Mouse (Mus musculus) heart, adult 2 months (tissue): ENCODE results near the gene Mas1. TPM values are rescaled to one million over a fixed set of nuclear protein-coding genes. Genes with fewer than 3 reads are reported as not detected.

Experiments used
- DNase-seq, 2 experiments: peaks; one replicate each; pipeline ENCODE4 v3.0.0; 2021
- H3K27ac ChIP-seq: fragments of 200-600 bp; 2 replicates; pipeline ENCODE4 v1.8.1; 2022
- H3K27me3 ChIP-seq: fragments of 200-500 bp; 2 replicates; pipeline ENCODE4 v1.6.1; 2012; ENCODE audit warnings: mild to moderate bottlenecking, low read length, inconsistent platforms, mixed read lengths; ENCODE audit not compliant: control insufficient read depth, insufficient read depth
- H3K36me3 ChIP-seq: fragments of 200-500 bp; 2 replicates; pipeline ENCODE4 v1.6.1; 2012; ENCODE audit warnings: low read length, inconsistent platforms; ENCODE audit not compliant: control insufficient read depth, insufficient read depth
- H3K4me1 ChIP-seq: fragments of 200-500 bp; 2 replicates; pipeline ENCODE4 v1.6.1; 2011; ENCODE audit warnings: low read length; ENCODE audit not compliant: control insufficient read depth, insufficient read depth
- H3K4me3 ChIP-seq: fragments of 200-600 bp; 2 replicates; pipeline ENCODE4 v1.8.1; 2022
- H3K79me2 ChIP-seq: fragments of 200-500 bp; replicated peaks from 2 replicates; pipeline ENCODE4 v1.6.1; 2012; ENCODE audit warnings: mild to moderate bottlenecking, inconsistent platforms, low read length, moderate library complexity, mixed read lengths; ENCODE audit not compliant: control insufficient read depth, insufficient read depth
- H3K9ac ChIP-seq: fragments of 200-500 bp; 2 replicates; pipeline ENCODE4 v1.6.1; 2012; ENCODE audit warnings: low read depth, mild to moderate bottlenecking, control low read depth, inconsistent platforms, low read length, mixed read lengths
- CTCF ChIP-seq: fragments of 200-600 bp; IDR thresholded peaks from 2 replicates; pipeline ENCODE4 v1.8.1; 2022; ENCODE audit warnings: antibody characterized with exemption, mild to moderate bottlenecking, moderate library complexity
- EP300 ChIP-seq: fragments of 200-500 bp; IDR thresholded peaks from 2 replicates; pipeline ENCODE4 v1.6.1; 2011; ENCODE audit warnings: low read depth, low read length, control low read depth; ENCODE audit not compliant: insufficient read depth
- POLR2A ChIP-seq: fragments of 200-500 bp; IDR thresholded peaks from 2 replicates; pipeline ENCODE4 v1.6.1; 2011; ENCODE audit warnings: mild to moderate bottlenecking, low read depth, low read length, control low read depth; ENCODE audit not compliant: insufficient read depth
- WGBS: fragments of 180-500 bp; shearing (Covaris S2); methylation state at CpG from one replicate; pipeline ENCODE4 v1.1.7; 2018; 5-methylcytosine and 5-hydroxymethylcytosine counted together
- intact Hi-C: fragments of 180-260 bp; cut with DNase I; formaldehyde crosslinking; loops from one replicate; pipeline ENCODE4 v1.15.1; 2025
- polyA plus RNA-seq: library from polyadenylated mRNA; depleted of rRNA; stranded (reverse); fragments of >200 nt; gene quantifications from 2 replicates; pipeline ENCODE4 v1.2.3, GENCODE M21; 2012
- total RNA-seq, 2 experiments: library from RNA; stranded (reverse); gene quantifications; 2 replicates each; pipeline ENCODE4 v1.2.3; 2021

Gene Mas1
- total and polyA plus RNA-seq, 3 experiments, result 0.68 to 1.6 (median 1.0) TPM

DNA sequence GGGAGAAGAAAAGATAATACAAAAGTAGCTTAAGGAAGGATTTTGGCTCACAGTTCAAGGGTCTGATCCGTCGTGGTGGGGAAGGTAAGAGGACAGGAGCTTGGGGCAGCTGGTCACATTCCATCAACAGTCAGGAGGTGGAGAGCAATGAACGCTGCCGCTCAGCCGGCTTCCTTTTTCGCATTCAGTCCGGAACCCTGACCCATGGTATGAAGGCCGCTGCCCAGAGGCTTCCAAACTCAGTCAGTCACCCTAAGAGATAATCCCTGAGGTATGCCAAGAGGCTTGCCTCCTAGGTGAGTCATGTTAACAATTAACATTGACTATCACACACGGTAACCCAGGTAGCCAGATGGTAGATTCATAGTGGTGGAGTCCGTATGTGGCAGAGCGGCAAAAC, 13.6 kb downstream of the Mas1 start:
- Histone ChIP-seq H3K9ac (no peak overlapping the region), H3K4me1 (no peaks in the 10 kb centered on the region), H3K4me3 (no peak overlapping the region), H3K36me3 (no peaks in the 10 kb centered on the region), H3K79me2 (no peaks in the 10 kb centered on the region), H3K27me3 (no peaks in the 10 kb centered on the region), H3K27ac (no peak overlapping the region)
- 94% methylated on average over 11 of the region's 11 CpGs for WGBS
- intact Hi-C loops, result no loop called here
- DNase-seq, result no peak
- TF ChIP-seq POLR2A (no peak), EP300 (no peak), CTCF (no peak)

DNA sequence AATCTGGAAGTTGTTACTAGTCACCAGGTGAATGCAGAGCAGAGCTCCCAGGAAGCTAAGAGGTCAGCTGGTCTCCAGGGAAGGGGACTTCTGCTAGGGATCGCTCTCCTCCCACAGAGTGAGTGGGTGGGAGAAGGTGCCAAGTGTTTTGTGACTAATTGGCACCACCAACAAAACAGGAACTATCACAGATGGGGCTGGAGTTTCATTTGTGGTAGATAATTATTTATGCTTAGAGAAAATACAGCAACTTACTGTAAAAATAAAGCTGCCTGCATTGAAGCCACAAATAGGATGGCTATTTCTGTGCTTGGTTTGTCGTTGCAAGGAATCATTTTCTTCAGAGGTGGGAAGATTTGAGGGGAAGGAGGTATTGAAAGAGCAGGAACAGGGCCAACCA, 14.1 kb downstream of the Mas1 start:
- TF ChIP-seq EP300 (no peak), CTCF (no peak), POLR2A (no peak)
- H3K4me1 ChIP-seq, result no peaks in the 10 kb centered on the region
- intact Hi-C loops, result no loop called here
- no peak overlapping the region for H3K27ac ChIP-seq
- H3K27me3 ChIP-seq, result no peaks in the 10 kb centered on the region
- no peaks in the 10 kb centered on the region for H3K36me3 ChIP-seq
- no peak for DNase-seq
- no peak overlapping the region for H3K4me3 ChIP-seq
- H3K9ac ChIP-seq, result no peak overlapping the region
- 81% methylated on average over 2 of the region's 2 CpGs for WGBS
- no peaks in the 10 kb centered on the region for H3K79me2 ChIP-seq

DNA sequence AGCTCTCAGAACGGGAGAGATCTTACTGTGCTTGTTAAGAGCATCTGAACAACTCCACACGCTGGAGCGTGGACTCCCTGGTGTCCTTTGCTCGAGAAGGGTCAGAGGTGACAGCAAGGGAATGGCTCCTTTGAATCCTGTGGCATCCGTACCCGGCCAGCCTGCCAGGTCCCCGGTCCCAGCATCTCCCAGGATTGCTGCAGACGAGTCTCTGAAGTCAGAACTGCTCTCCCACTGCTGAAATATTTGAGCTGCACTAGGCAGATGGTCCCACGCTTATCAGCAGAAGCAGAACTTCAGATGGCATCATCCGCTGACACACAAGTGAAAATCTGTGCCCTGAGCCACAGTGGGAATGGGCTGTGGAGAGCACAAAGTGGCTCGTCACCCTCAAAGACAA, 16.3 kb downstream of the Mas1 start:
- no peak overlapping the region for H3K4me3 ChIP-seq
- 76% methylated on average over 11 of the region's 11 CpGs for WGBS
- H3K9ac ChIP-seq, result no peak overlapping the region
- no peak overlapping the region for H3K27ac ChIP-seq
- DNase-seq, result no peak
- H3K79me2 ChIP-seq, result no peaks in the 10 kb centered on the region
- no peaks in the 10 kb centered on the region for H3K27me3 ChIP-seq
- intact Hi-C loops, result no loop called here
- no peak for TF ChIP-seq POLR2A
- TF ChIP-seq EP300, result no peak
- TF ChIP-seq CTCF, result no peak
- H3K36me3 ChIP-seq, result no peaks in the 10 kb centered on the region
- H3K4me1 ChIP-seq, result no peaks in the 10 kb centered on the region

GRCm38 (mm10) chr17:12849778-12850382, 18.1 kb downstream of the Mas1 start:
- no peaks in the 10 kb centered on the region for H3K27me3 ChIP-seq
- no peaks in the 10 kb centered on the region for H3K79me2 ChIP-seq
- TF ChIP-seq POLR2A (no peak), CTCF (no peak), EP300 (no peak)
- H3K9ac ChIP-seq, result no peak overlapping the region
- H3K4me3 ChIP-seq, result no peak overlapping the region
- DNase-seq, result no peak
- no peak overlapping the region for H3K27ac ChIP-seq
- intact Hi-C loops, result no loop called here
- H3K36me3 ChIP-seq, result no peaks in the 10 kb centered on the region
- 82% methylated on average over 8 of the region's 8 CpGs for WGBS
- H3K4me1 ChIP-seq, result no peaks in the 10 kb centered on the region

DNA sequence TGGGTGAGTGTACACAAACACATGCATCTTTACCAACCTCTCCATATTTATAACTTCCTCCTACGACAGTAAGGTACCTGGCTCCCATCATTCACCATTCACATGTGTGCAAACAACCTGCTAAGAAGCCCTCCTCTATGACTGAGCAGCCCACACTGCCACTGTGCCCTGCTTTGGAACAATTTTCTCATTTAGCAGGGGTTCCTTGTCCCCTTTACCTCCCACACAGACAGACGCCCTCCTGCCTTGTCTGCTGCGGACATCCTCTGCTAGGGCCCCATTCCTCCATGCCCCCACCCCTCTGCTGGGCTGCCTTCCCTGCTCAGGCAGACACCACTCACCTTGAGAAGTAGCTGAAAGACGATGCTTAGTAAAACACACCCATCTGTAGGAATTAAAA, 20.2 kb downstream of the Mas1 start:
- 70% methylated on average over 4 of the region's 4 CpGs for WGBS
- DNase-seq, result no peak
- Histone ChIP-seq H3K4me3 (no peak overlapping the region), H3K27ac (no peak overlapping the region), H3K9ac (no peak overlapping the region), H3K36me3 (no peaks in the 10 kb centered on the region), H3K27me3 (no peaks in the 10 kb centered on the region), H3K4me1 (no peaks in the 10 kb centered on the region), H3K79me2 (no peaks in the 10 kb centered on the region)
- intact Hi-C loops, result no loop called here
- TF ChIP-seq POLR2A (no peak), CTCF (no peak), EP300 (no peak)

DNA sequence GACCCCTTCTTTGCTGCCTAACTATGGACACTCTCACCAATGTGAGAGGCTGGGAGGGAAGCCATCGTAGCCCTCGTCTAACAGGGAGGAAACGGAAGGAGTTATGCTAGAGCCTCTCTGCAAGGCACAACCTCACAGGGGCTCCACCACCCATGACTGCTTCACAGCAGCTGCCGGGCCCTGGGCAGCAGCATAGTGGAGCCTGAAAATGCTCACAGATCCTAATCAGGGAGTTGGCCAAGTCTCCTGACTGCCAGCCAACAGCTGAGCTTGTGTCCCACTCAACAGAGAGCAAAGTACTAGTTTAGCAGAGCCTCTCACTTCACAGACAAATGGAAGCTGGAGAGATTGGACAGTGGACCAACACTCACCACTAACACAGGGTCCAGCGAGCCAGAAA, 21.5 kb downstream of the Mas1 start:
- no peak overlapping the region for H3K27ac ChIP-seq
- H3K27me3 ChIP-seq, result no peaks in the 10 kb centered on the region
- TF ChIP-seq CTCF (no peak), EP300 (no peak), POLR2A (no peak)
- no peaks in the 10 kb centered on the region for H3K79me2 ChIP-seq
- H3K4me1 ChIP-seq, result no peaks in the 10 kb centered on the region
- H3K9ac ChIP-seq, result no peak overlapping the region
- WGBS, result 69% methylated on average over 5 of the region's 5 CpGs
- no peak overlapping the region for H3K4me3 ChIP-seq
- DNase-seq, result peak in 1 of 2 experiments; percentile 10
- intact Hi-C loops, result no loop called here
- no peaks in the 10 kb centered on the region for H3K36me3 ChIP-seq
